ENCODE assay signal across 15 mouse cellular contexts in genomic region chr3:152894935-152895334, GRCm38 (mm10).
"Had no signal": no experiment of that assay in that cellular context is flagged by ENCODE, and none has a peak within 500 bp of the region (broad histone marks: within the 10 kb centered on the region; RNA-seq: fewer than 3 reads in every experiment).

No protein-coding gene starts in this region.

- H3K4me1 ChIP-seq: limb, embryonic 12.5 days; neural tube, embryonic 12.5 days; stomach, embryonic 15.5 days had no signal

- H3K4me2 ChIP-seq: limb, embryonic 12.5 days; neural tube, embryonic 12.5 days; stomach, embryonic 15.5 days had no signal

- DNase-seq: kidney, adult 8-10 months; kidney, postnatal 10 days; layer of hippocampus, adult 9-11 months; liver; lung, adult 18-20 months; midbrain, embryonic 14.5 days; right cerebral cortex, postnatal 4 days; spleen, adult 18-20 months; thymus, adult 2 months; thymus, postnatal 25 days had no signal

- ATAC-seq: intestine, postnatal 0 days had no signal

- H3K36me3 ChIP-seq: limb, embryonic 12.5 days; neural tube, embryonic 12.5 days; stomach, embryonic 15.5 days had no signal

- H3K4me3 ChIP-seq: limb, embryonic 12.5 days; neural tube, embryonic 12.5 days; stomach, embryonic 15.5 days had no signal

- H3K27ac ChIP-seq: limb, embryonic 12.5 days; liver, embryonic 14.5 days; neural tube, embryonic 12.5 days; stomach, embryonic 15.5 days had no signal

- H3K9ac ChIP-seq: limb, embryonic 12.5 days; liver, embryonic 14.5 days; neural tube, embryonic 12.5 days; stomach, embryonic 15.5 days had no signal

- H3K9me3 ChIP-seq: limb, embryonic 12.5 days; neural tube, embryonic 12.5 days; stomach, embryonic 15.5 days had no signal

- H3K27me3 ChIP-seq: limb, embryonic 12.5 days; neural tube, embryonic 12.5 days; stomach, embryonic 15.5 days had no signal
